Mouse (Mus musculus) left cerebral cortex, postnatal 10 days (tissue): ENCODE measurements around the gene Lrrc58. TPM values are rescaled to one million over a fixed set of nuclear protein-coding genes. Genes with fewer than 3 reads are reported as not detected.

ENCODE experiments used
- DNase-seq, 2 experiments: peaks; one replicate each; pipeline ENCODE4 v3.0.0; 2021 to 2022; ENCODE audit warnings: low spot score in 2 of 2, mixed read lengths in 1 of 2; ENCODE audit errors: extremely low spot score in 1 of 2
- intact Hi-C: fragments of 180-260 bp; cut with DNase I; formaldehyde crosslinking; loops from one replicate; pipeline ENCODE4 v1.15.1; 2025
- total RNA-seq, 2 experiments: library from RNA; stranded (reverse); gene quantifications; 2 replicates each; pipeline ENCODE4 v1.2.3; 2021

Lrrc58 gene
- total RNA-seq, result 100 to 1,000 TPM; 101 to 114 TPM

DNA sequence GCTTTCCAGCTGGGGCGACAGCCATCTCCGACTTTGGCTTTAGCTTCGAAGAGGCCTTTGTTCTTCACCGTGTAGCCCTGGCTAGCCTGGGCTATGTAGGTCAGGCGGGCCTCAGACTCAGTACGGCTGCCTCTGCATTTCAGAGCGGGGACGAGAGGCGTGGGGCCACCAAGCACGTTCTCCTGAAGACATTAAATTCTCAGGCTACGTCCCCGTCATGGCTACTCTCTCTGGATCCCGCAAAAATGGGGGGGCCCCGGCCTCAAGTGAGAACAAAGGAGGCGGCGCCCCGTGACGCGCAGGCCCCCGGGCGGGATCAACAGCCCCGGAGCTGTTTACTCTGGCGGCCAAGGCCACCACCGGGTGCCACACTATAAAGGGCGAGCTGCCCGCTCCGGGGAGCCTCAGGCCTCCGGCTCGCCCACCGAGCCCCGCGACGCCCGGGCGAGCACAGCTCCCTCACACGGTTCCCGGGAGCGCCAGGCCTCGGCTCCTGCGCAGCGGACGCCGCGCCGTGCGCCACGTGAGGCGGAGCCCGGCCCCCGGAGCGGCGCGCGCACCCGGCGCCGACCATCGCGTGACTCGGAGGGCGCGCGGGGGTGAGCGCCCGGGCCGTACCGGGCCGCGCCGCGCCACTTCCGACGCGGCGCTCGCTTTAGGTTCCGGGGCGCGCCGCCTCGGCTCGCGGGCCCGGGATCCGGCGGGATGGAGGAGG lies at the start of gene Lrrc58:
TSS of gene Lrrc58 (plus strand) at position 599 of the 715 bp plus-strand sequence.
- DNase-seq, result peak; percentile 70 to 92
- intact Hi-C loops, result loop anchor here (5.0 kb wide), 1 partner anchor 181 kb away; no protein-coding TSS in a partner anchor

DNA sequence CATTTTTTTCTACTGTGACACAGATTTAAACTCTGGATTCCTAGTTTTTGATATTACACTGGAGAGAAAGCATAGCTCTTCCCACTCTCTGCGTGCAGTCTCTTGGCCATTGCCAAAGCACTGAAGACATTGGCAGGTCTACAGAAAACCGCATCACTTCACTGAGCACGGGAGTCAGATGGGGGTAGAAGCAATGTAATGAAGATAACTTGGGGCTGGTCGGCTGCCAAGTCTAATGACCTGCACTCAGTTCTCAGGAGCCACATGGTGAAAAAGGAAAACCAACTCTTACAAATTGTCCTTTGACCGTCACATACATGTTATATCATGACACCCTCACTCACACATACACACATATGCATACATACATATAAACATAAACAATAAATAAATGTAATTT lies 44.2 kb upstream of the Lrrc58 start:
- intact Hi-C loops, result no loop called here
- no peak for DNase-seq

DNA sequence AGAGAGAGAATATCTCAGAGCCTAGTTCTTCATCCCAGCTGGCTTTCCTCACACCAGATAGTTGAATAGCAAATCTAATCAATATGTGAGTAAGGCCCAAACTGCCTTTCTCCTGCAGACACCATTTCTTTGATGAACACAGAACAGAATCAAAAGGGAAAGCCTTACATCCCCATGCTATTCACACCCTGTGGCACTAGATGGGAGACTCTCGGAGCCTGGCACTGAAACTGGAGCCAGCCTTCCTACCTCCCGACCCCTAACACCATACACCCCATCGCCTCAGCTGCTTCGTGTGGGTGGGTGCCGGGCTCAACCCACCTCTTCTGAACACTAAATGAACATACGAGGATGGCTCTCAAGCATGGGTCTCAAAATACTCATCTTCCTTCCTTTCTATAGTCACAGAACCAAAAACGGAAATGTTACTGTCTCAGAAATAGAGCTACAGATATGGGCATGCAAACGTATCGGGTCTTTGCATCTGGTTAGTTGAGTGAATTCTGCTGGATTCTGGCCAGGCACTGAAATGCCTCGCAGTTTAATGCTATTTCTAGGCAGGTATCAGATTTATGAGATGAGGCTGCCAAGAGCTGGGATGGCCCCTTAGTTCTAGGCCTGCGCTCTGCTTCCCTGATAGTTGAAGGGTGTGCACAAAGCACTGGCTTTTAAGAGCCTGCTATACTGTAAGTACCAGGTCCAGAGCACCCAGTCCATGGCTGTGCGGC lies 43.2 kb upstream of the Lrrc58 start:
- intact Hi-C loops, result no loop called here
- peak; percentile 53 to 74 for DNase-seq

DNA sequence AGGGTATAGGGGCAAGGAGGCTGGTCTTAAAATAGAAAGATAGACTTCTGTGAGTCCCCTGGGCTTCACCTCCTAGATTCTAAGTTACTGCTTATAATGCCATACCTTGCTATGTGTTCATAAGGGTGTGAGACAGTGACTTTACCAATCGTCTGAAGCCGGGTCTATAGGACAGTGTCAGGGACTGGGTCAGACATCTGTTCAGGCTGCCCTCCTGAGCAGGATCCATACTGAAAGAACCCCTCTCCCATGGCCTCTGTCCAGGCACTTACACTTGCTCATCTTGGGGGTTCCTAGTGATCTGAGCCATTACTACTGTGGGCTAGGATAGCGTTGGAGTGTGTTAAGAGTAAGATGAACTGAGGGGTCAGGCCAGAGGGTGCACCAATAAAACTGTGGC lies 41.9 kb upstream of the Lrrc58 start:
- DNase-seq, result no peak
- intact Hi-C loops, result no loop called here

DNA sequence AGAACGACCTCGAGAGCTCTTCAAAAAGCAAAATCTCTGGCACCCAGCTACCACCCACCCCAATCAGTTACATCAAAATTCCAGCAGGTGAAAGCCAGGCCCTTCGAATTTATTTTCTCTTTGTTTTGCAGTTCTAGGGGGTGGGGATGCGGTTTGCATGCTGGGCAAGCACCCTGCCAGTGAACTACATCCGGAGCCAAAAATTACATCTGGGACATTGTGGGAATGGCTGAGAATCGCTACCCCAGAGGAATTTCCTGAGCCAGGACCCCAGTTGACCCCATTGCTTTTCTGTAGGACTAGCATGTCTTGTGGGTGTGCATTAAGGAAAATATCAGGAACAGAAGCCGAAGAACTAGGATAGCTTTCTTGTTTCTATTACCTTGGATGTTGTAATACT lies 37.1 kb upstream of the Lrrc58 start:
- DNase-seq, result peak in 1 of 2 experiments; percentile 45
- intact Hi-C loops, result no loop called here

DNA sequence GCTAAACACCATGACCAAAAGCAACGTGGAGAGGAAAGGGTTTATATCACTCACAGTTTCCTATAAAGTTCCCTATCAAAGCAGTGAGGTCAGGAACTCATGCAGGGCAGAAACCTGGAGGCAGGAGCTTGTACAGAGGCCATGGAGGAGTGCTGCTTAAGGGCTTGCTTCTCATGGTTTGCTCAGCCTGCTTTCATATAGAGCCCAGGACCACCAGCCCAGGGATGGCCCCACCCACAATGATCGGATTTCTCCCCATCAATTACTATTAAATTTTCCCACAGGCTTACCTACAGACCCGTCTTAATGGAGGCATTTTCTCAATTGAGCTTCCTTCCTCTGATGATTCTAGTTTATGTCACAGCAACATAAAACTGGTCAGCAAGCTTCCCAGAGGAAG lies 30.6 kb upstream of the Lrrc58 start:
- intact Hi-C loops, result no loop called here
- DNase-seq, result no peak

DNA sequence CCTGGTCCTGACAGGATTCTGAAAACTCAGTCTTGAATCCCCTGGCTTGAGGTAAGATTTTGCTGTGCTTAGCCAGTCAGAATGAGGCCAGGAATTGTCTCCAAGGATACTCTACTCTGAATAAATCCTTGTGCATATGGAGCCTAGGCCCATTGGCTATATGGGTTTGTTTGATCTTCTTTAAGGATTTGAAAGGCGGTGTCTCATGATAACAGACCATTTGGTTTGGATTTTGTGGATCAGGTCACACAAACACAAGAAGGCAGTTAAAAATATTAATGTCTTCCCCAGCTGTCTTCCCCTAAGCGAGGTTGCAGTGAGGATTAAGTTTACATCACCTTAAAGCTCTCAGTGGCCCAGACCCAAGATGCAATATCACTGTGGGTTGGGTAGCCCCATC lies 25.8 kb upstream of the Lrrc58 start:
- DNase-seq, result no peak
- intact Hi-C loops, result no loop called here

DNA sequence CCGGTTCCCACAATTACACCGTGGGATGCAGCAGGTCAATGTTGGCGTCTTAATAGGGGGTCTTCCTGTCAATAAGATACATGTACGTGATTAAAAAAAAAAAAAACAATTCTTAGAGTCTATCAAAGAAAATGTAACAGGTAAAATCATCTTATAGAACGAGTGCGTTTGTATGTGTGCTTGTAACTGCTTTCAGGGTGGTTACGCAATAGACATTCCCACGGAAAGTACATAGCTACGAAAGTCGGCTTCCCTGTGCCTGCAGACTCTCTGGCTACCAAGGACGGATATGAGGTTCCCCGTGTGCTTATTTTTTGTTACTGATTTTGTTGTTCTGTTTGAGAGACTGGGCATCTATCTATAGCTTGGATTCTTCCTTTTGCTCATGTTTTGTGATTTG lies 24.4 kb upstream of the Lrrc58 start:
- intact Hi-C loops, result no loop called here
- no peak for DNase-seq

DNA sequence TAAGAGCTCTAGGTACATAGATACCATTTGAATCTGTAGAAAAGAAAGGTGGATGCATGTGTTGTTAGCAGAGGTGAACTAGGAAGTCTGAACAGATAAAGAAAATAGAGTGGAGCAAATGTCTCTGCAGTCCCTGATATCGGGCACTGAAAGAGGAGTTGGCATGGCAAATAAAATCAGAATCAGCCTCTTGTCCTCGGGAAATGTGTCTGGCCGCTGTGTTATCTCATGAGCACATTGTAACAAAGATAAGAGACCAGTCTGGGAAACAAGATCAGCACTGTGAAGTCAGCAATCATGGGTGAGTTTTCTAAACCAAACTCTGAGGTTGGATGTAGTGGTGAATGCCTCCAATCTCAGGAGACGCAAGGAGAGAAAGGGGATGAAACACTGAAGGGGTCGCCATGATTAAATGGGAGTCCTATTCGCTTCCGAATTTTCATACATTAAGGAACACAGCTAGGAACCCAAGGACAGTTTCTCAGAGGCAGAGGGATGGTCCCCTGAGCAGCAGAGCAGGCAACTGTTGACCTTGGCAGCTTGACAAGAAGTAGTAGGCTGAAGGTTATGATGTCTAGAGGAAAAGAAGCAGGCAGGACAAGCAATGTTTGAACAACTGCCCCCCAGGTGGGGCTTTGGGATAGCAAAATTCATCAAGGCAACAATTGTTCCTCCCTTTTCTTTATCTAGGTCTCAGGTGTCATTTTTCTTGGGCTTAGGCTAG lies 22.8 kb upstream of the Lrrc58 start:
- intact Hi-C loops, result no loop called here
- no peak for DNase-seq

DNA sequence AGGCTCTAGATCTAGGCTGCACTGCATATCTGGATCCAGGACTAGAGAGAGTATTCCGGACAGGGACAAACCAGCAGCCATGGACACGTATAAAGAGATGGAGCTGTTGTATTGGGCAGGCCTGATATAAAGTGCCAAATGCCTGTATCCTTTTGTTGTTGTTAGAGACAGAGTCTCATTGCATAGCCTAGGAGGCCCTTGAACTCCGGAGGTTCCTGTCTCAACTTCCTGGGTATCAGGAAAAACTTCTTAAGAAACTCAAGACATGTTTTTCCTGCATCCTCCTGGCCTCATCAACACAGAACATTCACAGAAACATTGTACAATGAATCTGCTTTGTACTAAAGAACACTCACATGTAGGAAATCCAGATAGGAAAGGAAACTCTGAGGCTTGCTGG lies 21.1 kb upstream of the Lrrc58 start:
- no peak for DNase-seq
- intact Hi-C loops, result no loop called here

DNA sequence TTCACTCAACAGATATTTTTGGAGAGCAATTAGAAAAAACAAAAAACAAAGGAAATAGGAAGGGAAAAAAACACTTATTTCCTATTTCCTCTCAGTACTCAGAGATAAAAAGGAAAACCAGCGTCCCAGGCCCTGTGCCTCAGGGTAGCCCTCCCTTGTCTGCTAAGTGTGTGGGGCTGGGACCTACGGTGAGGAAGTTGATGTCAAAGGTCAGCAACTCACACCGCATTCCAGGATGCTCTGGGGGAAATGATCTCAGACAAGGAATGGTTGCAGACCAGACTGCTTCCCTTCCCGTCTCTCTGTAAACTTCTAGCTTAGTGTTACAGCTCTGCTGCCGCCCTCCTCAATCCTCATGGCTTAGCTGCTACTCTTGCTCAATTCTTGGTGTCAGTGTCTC lies 16.8 kb upstream of the Lrrc58 start:
- peak in 1 of 2 experiments; percentile 48 for DNase-seq
- intact Hi-C loops, result no loop called here

DNA sequence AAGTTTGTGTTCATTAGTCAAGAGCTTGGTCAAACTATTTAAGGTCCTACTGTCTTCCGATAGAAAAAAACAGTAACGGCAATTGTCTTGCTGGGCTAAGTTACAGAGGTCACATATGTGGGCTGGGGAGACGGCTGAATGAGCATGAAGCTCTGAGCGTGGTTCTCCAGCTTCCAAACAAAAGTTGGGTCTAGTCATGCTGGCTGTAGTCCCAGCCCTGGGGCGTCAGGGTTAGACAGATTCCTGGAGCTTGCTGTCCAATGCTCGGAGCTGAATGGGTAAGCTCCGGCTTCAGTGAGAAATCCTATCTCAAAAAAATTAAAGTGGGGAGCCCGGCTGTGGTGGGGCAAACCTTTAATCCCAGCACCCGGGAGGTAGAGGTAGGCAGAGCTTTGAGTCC lies 14.9 kb upstream of the Lrrc58 start:
- DNase-seq, result peak in 1 of 2 experiments; percentile 55
- intact Hi-C loops, result no loop called here

DNA sequence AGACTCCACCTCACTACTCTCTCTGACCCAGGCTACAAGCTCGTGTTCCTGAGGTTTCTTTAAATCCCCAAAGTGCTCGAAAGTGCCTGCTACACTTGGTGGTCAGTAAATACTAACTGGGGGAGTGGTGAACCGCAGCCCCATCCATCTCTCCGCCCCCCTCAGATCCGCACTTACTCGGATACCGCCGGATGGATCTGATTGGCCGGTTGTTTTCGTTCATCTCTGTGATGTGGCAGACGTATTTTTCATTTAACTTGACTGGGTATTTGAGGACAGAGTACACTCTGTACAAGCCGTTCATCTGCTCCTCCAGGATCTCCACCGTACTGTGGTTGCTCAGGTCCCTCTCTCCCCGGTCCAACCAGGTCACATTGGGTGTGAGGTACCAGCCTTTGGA lies 14.1 kb upstream of the Lrrc58 start:
- intact Hi-C loops, result no loop called here
- DNase-seq, result no peak

DNA sequence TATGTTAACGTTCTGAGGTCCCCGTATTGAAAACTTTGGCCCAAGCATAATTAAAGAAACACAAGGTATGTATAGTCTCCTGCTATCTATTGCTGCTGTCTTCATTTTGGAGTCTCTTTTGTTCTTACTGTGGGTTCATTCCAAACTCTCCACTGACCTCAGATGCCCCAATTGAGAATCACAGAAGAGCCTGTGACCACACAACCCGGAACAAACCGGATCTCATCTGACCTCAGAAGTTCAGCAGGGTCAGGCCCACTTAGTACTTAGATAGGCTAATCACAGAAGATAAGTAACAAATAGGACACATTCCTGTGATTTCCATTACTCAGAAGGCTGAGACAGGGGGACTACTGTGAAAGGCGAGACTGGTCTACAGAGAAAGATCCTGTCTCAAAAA lies 13.6 kb upstream of the Lrrc58 start:
- no peak for DNase-seq
- intact Hi-C loops, result no loop called here

DNA sequence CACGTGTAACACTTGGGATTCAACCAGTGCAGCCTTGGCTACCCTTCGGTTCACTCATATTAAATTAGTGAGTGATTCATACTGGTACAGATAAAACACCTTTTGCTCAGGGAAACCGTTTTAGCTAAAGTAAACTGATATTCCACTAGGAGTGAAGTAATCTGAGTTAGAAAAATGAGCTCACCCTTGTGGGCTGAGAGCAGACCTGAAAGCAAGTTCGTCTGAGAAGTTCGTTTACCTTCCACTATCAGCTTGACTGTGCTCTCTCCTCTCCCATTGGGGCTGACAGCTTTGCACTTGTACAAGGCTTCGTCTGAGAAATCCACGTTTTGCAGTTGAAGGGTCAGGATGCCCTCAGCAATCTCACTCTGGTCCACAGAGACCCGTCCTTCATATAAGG lies 12.6 kb upstream of the Lrrc58 start:
- intact Hi-C loops, result no loop called here
- no peak for DNase-seq

DNA sequence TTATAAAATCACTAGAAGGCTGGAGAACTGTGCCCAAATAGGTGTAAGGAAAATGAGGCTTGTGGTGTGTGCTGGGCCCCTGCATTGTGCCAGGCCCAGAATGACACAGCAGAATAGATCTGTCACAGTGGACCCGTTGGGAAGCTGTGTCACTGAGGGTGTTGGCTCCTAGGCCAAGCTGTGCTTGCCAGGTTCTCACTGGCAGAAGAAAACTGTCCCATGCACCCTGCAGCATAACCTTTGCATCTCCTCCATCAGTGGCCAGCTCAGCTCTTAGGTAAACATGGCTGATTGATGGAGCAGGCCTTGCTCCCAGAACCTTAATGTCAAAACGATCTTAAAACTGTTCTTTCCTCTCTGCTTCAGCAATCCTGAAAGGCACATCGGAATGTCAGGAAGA lies 11.9 kb upstream of the Lrrc58 start:
- no peak for DNase-seq
- intact Hi-C loops, result no loop called here

DNA sequence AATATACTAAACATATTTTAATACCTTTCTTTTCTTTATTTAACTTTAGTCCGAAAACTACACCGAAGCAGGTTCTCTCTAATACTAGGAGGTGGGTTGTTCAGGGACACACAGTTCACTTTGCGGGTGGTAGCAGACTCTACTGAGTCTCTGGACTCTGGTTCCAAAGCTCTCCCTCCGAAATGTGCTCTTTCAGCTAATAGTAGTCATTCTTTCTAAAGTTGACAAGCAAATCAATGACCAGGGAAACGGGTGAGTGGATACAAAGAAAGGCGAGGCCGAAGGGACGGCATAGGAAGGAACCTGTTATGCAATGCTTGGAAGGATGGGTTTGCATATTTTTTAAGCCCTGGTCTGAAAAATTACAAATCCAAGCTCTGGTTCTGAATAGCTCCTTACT lies 10.7 kb upstream of the Lrrc58 start:
- intact Hi-C loops, result no loop called here
- DNase-seq, result no peak

DNA sequence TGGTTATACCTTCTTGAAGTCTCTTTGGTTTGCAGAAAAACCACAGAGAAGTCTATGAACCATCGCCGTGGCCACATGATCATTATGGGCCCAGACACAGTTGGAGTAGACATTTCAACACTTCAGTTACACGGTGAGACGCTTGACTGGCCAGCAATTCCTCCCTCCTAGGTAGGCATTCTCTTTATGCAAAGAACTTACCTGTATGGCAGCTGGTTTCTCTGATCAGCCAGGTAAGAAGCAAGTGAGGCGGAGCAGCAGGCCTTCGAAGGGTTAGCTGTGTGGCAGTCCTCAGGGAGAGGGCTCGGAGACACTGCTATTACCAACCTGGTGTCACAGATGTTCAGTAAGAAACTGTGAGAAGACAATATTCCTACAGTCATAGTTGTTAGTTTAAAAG lies 8.0 kb upstream of the Lrrc58 start:
- intact Hi-C loops, result no loop called here
- DNase-seq, result no peak

DNA sequence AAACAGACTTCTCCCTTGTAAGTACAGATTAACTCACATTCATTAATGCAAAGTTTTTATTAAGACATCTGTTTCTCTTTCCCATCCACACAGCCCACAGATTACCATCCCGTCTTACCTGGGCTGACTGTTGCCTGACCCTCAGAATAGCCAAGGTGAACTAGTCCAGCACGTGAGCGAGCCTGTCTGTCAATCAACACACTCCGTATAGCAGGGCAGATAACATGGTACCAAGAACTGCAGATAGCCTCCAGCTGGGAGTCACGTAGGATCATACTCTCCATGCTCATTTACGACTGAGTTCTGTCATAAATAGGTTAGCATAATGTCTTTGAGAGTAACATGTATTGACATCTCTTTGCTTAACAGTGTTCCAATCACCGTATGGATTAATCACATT lies 7.2 kb upstream of the Lrrc58 start, which contains the start of gene Gm36028:
TSS of gene Gm36028 (minus strand) at position 118 of the 400 bp plus-strand sequence.
- DNase-seq, result no peak
- intact Hi-C loops, result no loop called here

DNA sequence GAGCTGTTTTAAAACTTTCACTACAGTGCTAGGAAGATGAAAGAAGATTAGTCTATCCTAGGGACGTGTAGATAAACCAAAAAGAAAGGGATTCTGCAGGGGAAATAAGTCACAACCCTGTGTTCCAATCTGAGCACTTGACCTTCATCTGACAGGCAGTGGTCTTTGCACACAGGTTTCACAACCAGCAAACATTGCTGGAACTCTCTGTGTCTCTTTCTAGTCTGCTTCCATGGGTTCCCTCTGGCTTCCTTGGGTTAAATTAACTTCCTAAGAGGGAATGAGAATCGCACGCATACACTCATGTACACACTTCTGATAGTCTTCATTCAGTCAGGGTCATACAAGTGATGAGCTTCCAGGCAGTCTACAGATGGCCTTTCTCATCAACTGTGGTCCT lies 4.3 kb upstream of the Lrrc58 start:
- intact Hi-C loops, result no loop called here
- DNase-seq, result no peak
